Mouse (Mus musculus) left cerebral cortex, postnatal 4 days (tissue): ENCODE measurements around the gene Smim5. TPM values are rescaled to one million over a fixed set of nuclear protein-coding genes. Genes with fewer than 3 reads are reported as not detected.
A peak's percentile ranks its signal among the peaks of the same experiment; 100 is the strongest.

Experiments used
- DNase-seq: peaks from one replicate; pipeline ENCODE4 v3.0.0-alpha.2; 2022
- intact Hi-C: fragments of 180-260 bp; cut with DNase I; formaldehyde crosslinking; loops from one replicate; pipeline ENCODE4 v1.15.1; 2025
- total RNA-seq, 2 experiments: library from RNA; stranded (reverse); gene quantifications; 2 replicates each; pipeline ENCODE4 v1.2.3; 2021

Gene Smim5
- total RNA-seq, 2 experiments from 2014 or later, result not detected

DNA sequence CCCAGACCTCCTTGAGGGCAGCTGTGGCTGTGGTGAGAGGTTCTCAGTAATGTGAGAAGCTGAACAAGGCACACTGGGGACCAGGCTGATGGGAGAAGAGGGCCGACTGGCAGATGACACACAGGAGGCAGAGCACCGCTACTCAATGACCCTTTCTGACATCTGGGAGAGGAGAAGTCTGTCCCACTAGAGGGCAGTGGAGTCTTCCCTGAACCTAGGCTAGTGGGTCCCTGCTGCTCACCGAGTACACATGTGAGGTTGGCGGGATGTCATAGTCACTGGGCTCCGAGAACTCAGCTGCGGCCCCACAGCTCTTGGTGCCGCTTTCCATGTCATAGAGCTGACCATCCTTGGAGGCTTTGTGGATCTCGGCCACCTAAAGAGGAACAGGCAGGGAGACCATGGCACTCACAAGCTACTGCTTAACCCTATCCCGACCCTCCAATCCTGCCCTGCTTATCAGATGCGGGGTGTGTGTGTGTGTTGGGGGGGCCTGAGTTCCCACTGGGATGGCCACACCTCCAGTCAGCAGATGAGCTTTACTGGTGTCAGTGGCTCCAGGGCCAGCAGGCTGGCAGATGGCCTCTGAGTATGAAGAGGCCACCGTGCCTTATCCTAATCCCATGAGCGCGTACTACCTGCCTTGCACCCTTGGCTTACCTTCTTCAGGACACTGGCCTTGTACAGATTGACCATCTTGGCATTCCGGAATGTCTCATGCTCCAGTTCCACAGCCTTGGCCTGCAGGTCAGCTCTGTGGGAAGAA lies 4.8 kb upstream of the Smim5 start:
- intact Hi-C loops, result no loop called here
- peak; percentile 69 for DNase-seq

DNA sequence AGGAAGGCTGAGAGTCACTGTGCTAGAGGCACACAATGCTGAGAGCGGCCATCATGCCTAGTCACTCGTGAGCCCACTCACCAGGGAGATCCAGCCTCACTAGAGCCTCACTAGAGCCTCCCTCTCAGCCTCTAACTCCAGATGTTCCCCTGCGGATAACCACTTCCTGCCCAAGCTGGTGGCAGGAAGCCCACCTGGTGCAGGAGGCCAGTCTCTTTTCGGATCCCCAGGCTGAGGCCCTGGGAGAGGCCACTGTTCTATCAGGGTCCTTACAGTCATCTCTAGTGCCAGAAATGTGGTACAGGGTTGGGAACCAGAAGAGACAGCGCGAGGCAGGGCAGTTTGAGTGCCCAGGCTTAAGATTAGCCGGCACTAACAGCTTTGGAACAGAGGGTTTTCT lies 1.3 kb upstream of the Smim5 start:
- no peak for DNase-seq
- intact Hi-C loops, result no loop called here

DNA sequence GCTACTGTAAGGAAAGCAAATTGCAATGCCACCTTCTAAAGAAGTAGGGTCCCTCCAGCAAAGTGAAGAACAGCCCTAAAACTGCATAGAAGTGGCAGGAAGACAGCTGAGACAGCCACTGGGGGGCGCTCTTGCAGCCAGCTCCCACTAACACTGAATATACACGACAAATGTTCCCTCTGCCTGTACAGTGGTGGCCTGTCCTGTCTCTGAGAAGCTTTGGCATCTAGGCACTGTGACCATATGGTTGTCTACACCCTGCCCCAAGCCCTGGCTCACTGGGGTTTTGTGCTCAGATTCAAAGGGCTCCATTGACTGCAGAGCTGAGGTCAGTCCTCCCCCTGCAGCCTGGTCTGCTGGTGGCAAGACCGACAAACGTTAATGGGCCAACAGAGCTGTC lies 880 bp upstream of the Smim5 start:
- intact Hi-C loops, result no loop called here
- peak; percentile 75 for DNase-seq

DNA sequence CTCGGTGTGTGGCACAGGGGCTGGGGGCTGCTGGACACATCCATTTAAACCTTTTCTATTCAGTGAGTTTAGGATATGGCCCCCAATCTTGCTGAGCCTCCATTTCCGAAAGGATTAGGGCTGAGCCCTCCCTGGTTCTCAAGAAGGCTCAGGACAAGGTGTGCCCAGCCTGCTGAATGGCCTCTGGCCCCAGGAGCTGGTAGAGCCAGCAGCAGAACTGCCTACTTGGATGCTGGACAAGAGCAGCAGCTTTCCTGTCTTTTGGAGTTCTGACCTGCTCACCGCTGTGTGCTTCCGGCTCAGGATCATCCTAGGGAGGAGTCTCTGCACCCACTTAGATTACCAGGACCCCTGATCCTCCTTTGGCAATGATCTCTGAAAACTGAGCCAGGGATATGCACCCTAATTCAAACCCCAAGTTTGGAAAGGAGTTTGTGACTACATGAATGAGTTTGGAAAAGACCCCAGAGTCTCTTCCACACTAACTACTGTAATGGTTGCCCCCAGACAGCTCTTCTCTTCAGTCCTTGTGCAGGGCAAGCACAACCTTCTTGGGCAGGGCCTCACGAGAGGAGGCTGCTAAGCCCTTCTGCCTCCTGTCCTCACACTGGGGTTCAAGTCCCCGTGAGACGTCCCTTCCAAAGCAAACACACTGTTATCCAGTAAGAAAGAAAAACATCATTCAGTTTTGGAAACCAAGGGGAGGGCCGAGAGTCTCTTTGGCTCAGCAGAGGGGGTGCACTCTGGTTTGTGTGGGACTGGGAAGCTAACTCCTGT lies 983 bp downstream of the Smim5 start:
- no peak for DNase-seq
- intact Hi-C loops, result no loop called here

DNA sequence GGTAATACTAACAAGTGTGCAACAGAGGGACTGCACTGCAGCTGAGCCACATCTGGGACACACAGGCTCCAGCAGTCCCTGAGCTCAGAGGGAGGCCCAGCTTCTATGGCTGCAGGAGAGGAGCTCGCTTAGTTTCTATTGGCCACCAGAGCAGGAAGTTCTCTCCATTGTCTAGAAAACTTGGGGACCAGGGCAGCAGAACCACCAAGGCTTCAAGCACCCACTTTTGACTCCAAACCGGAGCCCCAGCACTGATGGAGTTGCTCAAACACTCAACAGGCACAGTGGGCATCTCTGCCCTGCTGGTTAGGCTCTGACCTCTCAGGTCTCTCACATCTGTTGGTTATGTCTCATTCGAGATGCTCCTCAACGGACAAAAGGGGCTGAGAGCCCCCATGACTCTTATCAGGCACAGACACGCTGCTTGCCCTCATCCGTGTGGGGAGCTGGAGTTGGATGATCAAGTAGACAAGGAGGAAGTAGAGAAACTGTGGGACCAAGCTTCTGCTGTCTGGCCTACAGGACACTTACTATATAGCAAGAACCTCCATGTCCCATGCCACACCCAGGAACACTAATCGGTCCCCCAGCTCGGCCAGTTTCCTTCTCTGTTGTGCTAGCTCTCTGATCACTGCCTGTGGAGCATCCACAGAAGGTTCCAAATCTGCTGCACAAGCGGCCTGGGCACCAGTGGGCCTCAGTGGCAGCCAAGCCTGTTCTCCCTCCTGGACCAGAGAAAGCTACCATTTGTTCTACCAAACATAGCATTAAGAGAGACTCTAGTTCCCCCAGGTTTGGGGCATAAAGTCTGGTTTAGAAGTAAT lies 1.8 kb downstream of the Smim5 start:
- DNase-seq, result no peak
- intact Hi-C loops, result no loop called here

DNA sequence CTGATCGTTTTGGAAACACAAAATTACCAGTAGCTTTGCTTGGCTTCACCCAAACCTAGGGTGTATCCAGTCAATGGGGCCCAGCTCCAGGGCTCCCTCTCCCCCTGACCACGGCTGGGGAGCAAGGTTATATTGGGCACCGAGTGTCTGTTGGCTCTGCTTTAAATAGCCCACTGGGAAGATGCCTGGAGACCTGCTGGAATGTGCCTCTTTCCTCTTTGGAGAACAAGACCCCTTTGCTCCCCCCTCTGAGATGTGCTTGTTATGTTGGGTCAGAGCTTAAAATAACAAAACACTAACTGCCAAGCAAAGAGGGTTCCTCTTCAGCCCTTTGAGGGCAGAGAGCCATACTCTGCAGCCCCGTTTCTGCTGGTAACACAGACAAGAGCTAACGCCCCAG lies 2.4 kb downstream of the Smim5 start:
- no peak for DNase-seq
- intact Hi-C loops, result no loop called here

DNA sequence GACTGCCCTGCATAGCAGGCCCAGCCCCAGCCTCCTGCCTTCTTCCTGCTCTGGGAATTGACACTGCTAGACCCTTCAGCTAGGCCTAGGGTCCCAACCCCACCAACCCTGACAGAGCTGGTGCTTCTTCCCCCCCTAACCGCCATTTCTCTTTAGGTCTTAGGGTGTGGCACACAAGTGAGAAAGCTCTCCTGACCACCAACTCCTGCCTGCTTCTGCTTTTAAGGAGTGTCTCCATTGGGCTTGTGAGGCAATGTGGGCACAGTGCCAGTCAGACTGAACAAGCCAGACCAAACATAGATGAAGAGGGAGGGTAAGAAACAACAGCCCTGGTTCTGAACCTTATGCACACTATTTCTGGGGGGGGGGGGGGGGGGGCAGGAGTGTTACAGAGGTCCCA lies 3.1 kb downstream of the Smim5 start:
- intact Hi-C loops, result no loop called here
- no peak for DNase-seq

DNA sequence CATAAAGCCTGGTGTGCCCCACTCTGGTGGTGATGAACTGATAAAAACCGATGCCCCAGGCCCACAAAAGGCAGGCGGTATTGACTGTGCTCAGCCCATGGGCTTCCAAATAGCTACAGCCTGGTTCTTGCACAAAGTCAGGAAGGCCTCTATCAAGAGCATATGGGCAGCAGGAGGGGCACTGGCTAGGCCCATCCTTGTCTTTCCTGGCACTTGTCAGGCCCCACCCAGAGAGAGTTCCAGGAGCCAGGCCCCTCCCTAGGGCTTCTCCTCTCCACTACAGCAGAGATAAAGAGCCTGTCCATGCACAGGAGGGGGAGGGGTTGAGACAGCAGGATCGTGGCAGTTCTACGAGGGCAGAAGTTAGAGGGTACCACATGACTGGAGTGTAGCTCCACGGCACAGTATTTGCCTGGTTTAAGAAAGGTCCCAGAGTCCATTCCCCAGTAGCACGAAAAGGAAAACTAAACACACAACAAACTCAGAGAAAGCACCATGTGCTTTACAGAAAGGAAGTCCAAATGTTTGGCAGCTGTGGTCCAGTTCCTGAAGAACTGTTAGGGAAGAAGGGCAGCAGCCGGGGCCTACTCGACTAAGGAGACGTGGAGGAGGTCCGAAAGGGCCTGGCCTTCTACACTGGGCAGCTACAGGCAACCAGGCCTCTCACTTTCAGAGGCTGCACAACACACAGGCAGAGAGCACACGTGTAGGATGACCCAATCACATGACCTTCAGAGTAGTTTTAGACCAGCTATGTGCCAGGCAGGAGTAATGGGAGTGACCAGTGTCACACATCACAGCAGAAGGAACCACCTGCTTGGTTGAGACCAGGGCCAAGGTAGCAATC lies 3.8 kb downstream of the Smim5 start:
- DNase-seq, result no peak
- intact Hi-C loops, result no loop called here

DNA sequence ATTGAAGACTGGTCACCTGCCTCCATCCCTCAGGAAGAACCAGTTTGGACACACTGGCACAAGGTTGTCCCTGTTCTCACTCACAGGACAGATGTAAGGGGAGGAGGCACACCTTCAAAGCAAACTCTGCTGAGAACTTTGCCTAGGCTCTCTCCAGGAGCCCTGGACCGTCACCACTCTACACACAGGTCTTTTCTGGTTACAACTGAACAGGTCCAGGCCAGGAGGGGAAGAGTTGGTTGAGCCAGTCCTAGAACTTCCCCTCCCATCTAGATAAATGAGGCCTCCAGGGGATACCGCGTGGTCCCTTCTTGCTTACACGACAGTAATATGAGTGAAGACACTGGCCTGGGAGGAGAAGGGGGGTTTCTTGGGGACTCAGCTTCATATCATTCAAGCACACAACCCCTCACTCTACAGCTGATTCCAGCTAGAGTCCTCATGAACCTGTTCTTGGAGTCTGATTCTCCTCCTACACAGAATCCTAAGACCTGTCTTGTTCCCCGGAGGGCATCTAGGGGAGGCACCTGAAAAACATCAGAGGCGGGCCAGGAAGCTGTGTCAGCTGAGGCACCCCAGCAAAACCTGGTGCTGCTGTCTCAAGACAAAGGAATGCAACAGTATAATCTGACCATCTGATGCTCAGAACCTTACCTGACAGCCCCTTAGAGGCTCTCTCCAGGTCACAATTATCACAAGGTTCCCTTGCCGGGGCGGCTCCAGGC lies 4.6 kb downstream of the Smim5 start:
- intact Hi-C loops, result no loop called here
- no peak for DNase-seq

DNA sequence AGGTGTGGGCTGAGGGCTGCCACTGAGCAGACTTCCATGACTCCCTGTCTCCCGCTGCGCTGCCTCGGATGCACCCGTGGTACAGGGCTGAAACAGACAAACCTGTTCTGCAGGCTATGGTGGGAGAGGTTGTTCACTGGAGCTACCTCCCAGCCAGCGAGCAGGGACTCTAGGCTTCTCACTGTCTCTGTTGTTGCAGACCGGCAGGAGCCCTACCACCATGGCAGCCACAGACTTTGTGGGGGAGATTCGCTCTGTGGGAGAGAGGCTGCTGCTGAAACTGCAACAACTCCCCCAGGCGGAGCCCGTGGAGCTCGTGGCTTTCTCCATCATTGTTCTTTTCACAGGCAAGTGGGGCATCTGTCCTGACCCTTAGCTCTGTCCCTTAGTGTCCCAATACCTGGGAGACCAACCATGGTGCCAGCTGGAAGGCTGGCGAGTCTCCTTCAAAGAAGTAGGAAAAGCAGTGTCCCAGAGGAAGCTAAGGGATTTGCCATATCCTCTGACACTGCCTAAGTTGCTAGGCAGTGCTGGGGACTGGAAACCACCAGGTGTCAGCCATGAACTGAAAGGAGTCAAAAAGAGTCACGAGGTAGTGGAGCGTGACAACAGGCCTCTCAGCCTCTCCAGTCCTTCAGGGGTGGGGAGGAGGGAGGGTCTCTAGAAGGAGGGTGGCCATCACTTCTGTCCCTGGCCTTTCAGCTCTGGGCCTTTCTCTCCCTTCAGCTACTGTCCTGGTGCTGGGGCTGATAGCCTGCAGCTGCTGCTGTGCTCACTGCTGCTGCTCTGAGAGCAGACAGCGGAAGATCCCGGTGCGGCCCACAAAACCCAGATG lies 5.4 kb downstream of the Smim5 start:
- DNase-seq, result no peak

DNA sequence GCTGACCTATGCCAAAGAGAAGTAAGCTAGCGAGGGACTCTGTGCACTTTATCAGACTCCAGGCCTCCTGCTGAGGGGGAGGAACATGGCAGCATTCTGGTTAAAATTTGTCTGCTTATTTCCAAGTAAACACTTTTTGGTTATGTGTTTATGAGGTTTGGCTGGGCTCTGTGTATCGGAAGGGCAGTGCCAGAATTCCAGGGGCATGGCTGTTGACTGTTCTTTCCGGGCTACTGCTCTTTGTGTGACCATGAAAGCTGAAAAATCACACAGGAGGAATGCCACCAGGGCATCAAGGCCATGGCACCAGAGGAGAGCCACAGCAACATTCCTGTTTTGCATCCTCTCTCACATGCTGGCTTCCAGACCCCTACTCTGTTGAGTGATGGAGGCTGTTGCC lies 6.3 kb downstream of the Smim5 start:
- intact Hi-C loops, result no loop called here
- DNase-seq, result no peak

More for the DNA sequence above, 5.4 kb downstream of the Smim5 start:
- intact Hi-C loops, result no loop called here

DNA sequence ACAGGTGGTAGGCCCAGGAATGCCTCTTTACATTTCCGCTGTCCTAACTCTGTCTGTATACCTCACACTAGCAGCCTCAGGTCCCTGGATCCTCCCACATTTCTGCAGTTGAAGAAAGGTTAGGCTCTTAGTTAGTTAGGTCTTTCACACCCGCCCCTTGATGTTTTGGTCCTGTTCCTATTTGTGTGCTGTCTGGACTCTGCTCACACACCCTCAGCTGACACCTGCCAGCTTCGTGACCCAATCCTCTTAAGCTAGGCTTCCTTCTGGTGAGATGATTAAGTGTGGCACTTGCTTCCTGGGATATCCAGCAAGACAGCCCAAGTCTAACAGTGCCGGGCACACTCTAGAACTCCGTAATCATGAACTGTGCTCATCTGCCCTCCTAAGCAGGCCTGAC lies 6.8 kb downstream of the Smim5 start:
- no peak for DNase-seq
- intact Hi-C loops, result no loop called here

DNA sequence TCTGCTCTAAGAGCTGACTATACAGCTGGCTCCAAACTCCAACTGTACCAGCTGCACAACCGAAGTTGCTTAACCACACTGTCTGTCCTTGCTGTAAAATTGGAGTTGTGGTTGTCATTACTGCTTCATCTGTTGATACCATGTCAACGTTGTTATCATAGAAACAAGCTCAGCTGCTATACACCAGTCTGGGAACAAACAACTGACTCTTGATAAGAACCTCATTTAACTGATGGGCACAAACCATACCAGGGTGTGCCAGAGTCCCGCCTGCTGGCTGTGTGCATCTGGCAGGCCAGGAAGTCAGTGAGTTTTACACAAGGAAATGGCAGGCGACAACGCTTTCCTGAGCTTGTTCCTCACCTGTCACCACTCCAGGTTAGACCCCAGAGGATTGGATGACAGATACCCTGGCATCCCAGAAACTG lies 11.4 kb downstream of the Smim5 start:
- intact Hi-C loops, result no loop called here
- no peak for DNase-seq

DNA sequence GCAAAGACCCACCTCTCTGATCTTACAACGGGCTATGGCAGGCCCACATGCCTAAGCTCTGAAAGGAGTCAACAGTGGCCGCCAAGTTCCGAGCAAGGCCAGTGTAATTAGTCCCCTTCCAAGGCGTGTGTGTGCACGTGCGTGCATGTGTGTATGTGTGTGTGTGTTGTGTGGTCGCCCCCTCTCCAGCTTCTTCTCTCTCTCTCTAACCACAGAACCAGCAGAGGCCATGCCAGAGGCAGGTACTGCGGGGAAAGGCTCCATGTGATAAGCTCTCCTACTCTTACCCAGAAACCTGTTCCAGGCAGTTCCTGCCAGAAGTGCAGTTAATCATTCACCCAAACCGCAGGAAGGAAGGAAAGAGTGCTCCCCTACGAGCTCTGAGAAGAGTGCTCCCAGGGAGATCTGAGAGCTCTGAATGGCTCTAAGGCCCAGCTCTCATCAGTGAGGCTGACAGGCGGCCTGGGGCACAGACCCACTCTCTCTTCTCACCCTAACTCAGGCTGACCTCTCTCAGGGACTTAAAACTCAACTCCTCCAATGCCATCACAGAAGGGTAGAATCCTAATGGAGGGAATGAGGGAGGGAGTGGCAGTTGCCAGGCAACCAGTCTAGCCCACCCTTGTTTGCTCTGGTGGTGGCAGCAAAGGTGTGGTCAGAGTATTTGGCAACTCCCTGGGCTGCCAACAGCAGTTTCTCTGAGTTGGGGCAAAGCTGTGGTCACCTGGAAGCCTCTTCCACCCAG lies 12.0 kb downstream of the Smim5 start, which contains the start of gene Smim6:
Gene Smim6 (plus strand): TSS at position 386 of the 745 bp plus-strand sequence.
- intact Hi-C loops, result no loop called here
- DNase-seq, result no peak

DNA sequence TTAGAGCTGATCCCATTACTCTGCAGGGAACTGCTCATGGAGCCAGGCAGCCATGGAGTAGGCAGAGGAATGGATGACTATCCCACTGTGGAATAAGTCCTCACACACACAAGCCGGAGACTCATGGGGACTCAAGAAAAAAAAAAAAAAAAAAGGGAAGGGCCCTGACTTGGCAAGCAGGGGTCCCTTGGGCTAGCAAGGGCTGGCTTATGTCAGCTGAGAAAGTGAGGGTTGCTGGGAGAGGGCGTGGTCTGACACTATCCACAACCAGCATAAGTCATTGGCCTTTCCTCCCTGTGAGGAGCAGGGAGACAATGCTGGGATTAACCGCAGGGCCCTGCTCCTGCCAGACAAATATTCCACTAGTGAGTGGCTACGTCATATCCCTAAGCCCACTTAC lies 16.8 kb downstream of the Smim5 start:
- intact Hi-C loops, result no loop called here
- no peak for DNase-seq

DNA sequence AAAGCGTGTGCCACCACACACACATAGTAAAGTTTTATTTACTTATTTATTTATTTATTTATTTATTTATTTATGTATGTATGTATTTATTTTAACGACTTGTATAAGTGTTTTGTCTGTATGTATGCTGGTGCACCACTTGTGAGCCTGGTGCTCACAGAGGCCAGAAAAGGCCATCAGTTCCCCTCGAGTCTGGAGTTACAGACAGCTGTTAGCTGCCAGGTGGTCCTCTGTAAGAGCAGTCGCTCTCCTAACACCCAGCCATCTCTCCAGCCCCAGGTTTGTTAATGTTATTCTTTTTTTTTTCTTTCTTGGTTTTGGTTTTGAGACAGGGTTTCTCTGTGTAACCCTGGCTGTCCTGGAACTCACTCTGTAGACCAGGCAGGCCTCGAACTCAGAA lies 18.9 kb downstream of the Smim5 start:
- intact Hi-C loops, result no loop called here
- DNase-seq, result no peak

DNA sequence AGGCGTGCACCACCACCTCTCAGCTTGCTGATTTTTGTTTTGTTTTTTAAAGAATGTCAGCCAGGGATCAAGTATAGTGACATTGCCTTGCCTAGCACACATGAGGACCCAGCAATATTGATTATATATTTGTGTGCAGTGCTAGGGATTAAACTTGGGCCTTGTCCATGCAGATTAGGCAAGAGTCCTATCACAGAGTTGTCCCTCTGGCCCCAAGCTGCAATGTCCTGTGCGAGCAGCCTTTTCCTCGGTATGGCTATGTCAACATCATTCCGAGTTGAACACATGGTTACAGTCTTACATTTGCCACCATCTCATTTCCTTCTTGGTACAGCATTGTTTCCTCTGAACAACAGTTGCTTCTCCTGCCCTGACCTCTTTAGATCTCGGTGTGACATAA lies 19.3 kb downstream of the Smim5 start:
- intact Hi-C loops, result no loop called here
- DNase-seq, result no peak

DNA sequence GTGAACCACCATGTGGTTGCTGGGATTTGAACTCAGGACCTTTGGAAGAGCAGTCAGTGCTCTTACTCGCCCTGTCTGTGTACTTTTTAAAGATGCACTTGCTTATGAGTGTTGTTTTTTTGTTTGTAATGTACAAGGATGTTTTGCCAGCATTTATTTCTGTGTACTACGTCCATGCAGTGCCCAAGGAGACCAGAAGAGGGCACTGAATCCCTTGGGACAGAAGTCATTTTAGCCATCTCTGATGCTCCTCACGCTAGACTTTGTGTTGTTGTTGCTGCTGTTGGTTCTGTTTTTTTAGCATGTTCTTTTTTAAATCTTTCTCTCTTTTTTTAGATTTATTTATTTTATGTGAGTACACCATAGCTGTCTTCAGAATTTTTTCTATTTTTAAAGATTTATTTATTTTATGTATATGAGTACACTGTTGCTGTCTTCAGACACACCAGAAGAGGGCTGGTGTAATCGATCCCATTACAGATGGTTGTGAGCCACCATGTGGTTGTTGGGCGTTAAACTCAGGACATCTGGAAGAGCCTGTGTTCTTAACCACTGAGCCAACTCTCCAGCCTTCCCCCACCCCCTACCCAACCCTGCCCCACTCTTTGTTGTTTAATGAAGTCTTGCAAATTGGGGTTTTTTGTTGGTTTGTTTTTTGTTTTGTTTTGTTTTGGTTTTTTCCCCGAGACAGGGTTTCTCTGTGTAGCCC lies 20.5 kb downstream of the Smim5 start:
- DNase-seq, result peak; percentile 40
- intact Hi-C loops, result no loop called here
